Mouse (Mus musculus): ENCODE measurements around the gene Dst.

Dst gene

DNA sequence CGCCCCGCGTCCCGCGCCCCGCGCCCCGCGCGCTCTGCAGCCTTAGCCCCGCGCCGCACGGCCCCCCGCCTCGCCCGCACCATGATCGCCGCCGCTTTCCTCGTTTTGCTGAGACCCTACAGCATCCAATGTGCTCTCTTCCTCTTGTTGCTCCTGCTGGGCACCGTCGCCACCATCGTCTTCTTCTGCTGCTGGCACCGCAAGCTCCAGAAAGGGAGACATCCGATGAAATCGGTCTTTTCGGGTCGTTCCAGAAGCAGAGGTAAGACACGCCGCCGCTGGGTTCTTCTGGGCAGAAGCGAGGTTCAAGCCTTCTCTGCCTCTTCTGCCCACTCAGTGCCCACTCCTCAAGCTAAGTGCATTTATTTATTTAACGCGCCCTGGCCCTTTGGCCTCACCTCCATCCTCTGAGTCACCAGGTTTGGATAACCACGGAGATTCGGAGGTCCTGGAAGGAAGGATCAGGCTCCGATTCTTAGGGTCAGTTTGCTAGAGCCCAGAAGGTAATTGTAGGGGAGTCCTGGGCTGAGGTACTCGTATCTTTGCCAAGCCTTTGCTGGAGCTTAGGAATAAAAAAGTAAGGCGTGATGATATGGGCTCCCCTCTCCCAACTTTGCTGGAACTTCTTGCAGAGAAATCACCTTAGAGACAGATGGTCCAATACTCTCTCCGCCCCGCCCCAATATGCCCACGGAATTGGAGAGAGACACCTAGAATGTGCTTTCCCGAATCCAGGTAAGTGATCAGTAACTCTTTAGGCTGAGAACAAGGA lies at the start of gene Dst:
Gene Dst, plus strand, starts transcription at position 35 of the 772 bp plus-strand sequence.
- no peak for DNase-seq

DNA sequence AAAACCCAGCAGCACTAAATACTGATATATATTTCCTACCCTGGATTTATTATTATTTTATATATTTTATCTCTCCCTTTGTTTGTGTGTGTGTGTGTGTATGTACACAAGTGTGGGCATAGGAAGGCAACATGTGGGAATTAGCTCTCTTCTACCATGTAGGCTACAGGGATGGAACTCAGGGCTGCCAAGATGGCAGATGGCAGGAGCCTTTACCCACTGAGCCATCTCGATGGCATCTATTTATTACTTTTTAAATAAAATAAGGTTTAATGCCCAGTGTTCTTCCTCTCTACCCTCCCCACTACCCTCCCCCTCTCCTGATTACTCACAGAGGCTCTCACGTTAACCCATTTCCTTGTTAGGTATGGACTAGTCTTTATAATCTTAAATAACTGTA lies 39.0 kb upstream of the Dst start:
- peak; percentile 10 for DNase-seq

DNA sequence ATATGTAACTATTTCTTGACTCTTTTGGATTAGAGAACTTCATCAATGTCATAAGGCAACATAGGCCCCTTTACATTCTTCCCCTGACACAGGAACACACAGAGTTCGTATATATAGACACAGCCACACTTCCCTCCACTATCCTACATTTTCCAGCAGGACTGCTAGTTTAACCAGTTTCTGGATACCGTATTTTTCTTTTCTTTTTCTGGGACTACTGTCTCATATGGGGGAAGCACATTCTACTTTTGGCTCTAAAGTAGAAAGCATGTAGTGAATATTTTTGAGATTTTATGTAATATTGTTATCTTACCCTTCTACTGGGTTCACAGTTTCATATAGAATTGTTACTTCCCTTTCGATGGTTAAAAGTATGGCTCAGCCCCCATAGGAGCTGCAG lies 38.6 kb upstream of the Dst start:
- no peak for DNase-seq

DNA sequence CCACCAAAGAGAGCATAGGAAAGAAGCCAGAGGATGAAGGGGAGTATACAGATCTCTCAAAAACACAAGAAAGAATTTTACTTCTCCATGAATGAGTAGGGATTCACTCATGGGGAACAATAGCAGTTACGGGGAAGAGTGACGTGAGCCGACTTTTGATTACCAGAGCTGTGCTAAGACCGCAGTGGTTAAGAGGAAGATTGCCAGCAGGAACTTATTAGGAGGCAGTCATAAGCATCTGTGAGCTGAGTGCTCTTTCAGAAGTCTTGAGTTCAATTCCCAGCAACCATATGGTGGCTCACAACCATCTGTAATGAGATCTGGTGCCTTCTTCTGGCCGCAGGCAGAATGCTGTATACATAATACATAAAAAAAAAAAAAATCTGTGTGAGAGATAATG lies 34.5 kb upstream of the Dst start:
- no peak for DNase-seq

DNA sequence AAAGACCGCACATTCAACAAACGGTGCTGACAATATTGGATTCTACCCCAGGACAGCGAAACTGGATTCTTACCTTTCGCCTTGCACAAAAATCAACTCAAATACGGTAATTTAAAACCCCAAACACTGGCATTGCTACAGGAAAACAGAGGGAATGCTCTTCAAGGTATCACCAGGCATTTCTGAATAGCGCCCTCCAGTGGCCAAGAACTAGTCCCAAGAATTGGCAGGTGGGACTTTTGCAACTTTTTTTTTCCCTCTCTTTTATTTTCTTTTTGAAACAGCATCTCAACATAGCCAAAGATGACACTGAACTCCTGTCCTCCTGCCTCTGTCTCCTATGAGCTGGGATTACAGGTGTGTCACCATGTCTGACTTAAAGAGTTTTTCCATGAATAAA lies 32.3 kb upstream of the Dst start:
- DNase-seq, result peak; percentile 12

DNA sequence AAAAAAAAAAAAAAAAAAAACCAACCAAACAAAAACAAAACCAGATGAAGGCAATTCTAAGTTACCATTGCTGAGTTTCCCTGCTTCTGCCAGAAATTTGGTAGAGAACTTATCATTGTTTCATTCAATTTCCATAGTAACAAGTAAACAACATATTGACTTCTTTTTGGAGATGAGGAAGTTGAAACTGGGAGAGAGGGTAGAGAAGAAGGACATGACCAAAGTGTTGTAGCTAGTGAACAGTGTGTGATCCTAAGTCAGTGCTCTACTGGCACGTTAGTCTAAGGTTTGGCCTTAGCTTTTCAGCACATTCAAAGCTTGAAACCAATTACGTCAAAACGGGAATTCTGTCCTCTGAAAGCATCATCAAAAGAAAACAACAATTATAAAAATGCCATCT lies 31.6 kb upstream of the Dst start:
- DNase-seq, result no peak

DNA sequence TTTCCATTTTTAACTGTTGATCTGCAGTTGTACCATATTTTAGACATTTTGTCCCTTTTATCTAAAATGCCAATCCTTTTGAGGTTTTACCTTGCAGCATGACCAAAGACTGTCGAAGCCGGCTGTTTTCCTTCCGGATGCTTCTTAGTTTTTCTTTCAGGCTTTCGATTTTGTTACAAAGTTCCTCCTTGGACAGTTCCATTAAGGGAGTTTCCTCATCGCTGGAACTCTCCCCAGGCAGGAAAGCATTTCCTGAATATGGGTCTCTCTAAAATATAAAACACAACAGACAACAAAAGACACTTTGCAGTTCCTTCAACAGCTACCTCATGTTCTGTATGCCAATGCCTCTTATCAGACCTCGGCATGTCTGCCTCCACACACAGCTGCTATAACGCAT lies 29.9 kb upstream of the Dst start:
- DNase-seq, result no peak

DNA sequence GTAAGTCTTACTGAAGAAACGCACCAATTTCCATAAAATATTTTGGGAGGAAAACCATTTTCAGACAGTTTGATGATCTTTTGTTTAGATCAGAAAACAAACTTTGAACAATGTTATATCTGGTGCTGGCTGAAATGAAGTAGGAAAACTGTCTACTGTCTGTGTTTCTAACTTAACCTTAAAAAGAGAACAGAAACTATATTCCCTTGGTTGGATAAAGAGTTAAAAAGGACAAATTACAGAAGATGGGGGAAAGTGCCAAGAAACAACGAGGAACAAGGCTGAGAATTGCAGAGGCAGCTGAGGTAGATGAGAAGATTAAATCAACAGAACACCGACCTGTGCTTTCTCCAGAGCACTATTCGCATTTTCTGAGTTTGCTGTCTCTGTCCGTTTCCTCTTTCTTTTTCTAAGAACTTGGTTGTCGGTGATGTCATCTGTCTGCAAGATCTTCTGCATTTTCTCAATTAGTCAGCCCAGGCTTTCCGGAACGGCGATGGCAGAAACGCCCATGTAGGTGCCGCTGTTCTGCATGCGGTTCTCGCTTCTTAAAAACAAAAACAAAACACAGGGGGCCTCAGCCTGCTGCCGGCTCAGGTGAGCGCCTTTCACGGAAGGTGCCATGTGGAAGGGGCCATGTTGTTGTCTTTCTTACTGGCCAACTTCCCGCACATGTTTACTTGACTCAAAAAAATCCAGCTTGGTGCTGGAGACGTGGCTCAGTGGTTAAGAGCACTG lies 24.8 kb upstream of the Dst start:
- DNase-seq, result no peak

DNA sequence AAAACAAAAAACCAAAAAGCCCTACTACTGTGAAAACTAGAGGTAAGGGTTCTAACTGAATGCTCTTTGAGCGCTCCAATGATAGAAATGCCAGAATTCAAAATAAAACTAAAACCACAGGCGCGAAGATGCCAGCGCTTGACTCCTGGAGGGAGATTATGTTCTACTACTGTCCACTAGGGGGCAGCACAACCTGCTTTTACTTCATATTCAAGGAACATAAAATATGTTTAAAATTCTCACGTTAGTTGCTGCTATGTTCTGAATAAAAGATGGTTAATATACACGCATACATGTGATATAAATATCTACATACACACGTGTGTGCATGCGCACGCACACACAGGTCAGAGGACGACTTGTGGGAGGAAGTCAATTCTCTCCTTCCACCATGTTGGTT lies 15.2 kb upstream of the Dst start:
- peak; percentile 51 for DNase-seq

DNA sequence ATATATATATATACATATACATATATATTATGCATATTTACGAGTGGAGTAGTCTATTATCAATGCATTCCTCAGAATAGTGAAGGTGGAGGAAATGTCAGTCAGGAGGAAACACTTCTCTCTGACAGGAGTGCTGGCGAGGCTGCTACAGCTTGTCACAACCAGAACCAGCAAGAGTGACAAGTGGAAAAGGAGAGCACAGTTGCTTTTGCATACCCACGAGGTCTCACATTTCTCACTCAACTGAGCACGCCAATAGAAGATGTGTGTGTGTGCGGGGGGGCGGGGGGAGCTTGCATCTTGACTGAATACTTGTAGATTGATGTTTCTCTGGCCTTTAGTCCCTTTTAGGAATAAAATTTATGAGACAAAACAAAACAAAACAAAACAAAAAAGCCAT lies 11.9 kb upstream of the Dst start:
- no peak for DNase-seq

DNA sequence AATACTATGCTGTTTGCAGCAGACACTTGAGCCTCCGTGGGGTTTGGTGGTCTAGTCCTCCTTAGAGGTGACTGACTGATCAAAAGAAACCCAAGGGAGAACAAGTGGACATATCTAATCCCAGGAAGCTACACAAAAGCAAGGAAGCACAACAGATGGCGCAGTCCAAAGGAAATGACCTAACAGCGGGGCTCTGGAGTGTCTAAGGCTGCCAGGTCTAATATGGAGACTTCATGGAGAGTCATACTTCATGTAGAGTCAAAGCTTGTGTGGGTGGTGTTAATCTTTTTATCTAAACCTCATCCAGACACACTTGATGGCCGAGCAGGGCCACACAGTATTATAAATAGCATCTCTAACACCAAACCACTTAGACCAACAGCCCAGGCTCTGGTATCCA lies 11.4 kb upstream of the Dst start:
- DNase-seq, result peak; percentile 36

DNA sequence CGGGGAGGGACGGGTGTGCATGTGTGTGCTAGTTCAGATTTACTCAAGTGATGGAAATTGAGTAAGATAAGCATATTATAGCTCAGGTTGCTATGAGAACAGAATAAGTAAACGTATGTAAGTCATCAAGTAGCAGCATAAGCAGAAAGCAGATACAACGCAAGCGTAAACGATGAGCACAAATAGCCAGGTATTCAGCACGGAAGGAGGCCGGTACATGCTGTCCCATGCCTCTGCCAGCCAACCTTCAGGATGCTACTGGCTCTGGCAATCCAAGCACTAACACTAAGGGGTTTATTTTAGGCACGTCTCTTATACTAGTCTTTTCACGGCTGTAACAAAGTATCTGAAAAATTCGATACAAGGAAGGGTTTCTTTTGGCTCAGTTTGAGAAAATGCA lies 10.6 kb upstream of the Dst start:
- DNase-seq, result no peak

DNA sequence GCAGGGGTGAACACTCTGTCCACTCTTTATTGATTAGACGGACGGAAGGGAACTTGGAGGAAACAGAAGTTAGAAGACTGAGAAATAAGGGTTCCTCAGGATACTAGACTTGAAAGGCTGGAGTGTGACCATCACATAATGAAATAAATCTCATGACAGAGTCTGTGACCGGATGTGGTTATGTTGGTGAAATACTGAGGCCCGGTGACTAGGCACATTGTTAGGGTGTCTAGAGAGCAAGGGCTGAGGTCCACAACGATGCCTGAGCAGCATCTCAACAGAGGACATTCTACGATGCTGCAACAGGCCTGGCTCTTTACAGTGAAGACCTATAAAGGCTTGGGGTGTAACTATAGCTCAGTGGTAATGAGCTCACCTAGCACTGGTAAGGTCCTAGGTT lies 9.7 kb upstream of the Dst start:
- no peak for DNase-seq

DNA sequence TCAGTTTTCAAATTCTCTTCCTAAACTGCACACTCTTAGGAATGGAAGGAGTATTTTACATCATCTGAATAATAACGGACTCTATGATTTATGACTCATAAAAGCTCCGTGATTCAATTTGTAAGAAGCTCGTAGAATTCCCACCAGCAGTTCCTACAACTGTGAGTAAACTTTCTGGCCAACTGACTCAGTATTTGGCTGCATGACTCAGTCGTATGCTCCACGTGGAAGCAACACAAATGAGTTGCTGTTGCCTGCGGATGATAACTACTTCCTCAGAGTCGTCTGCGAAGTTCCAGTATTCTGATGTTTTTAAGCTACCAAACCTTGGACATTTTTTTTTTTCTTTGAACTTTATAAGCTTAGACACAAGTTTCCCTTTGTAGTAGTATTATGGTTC lies 7.8 kb upstream of the Dst start:
- no peak for DNase-seq

DNA sequence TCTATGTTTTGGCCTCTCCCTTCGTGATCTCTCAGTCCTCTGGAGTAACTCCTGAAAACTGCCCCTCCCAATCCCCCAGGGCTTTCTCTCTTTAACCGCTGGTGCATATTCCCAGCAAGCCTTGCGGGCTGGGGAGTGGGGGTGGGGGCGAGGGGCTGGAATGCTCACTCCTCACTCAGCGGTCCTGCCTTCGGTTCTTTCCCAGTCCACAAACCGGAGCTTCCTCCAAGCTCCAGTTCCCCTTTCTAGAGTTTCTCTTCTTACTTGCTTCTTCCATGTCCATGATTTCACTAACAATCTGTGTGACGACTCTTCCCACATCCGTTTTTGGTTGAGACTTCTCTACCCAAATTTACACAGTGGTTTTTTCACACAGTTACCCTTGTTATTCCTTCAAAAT lies 4.4 kb upstream of the Dst start:
- DNase-seq, result no peak

DNA sequence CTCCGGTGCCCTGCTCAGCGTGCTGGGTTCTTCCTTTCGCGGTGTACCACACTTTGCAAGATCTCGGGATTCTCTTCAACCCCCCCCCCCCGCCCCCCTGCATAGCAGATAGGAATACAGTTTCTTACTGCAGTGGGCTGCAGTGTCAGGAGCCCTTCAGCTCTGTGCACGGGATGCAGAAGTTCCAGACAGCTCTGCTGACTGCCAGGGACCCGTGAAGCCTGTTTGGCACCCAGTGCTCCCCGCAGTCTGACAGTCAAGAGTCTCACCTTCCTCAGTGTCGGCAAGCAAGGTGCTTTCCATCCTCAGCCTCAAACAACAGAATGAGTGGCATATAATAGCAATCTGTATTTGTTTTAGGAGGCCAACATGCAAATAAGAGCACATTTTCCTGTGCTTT lies 1.8 kb upstream of the Dst start:
- DNase-seq, result no peak

DNA sequence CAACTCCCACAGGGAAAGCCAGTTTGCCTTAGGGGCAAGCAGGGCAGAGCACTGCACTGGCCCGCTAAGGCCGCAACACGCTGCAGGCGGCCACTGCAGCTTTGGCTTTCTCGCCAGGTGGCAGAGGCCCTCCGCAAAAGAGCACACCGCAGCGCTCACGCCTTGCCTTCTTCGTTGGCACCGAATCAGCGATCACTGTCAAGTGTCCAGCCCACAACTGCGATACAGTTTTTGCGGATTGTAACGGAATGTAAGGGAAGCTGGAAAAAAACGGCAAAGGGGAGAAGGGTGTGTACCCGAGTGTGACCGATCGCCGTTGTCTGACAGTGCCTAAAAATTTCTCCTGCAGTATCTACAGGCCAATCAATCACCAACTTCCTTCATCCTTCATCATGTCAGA lies 1.1 kb upstream of the Dst start:
- peak; percentile 67 for DNase-seq

DNA sequence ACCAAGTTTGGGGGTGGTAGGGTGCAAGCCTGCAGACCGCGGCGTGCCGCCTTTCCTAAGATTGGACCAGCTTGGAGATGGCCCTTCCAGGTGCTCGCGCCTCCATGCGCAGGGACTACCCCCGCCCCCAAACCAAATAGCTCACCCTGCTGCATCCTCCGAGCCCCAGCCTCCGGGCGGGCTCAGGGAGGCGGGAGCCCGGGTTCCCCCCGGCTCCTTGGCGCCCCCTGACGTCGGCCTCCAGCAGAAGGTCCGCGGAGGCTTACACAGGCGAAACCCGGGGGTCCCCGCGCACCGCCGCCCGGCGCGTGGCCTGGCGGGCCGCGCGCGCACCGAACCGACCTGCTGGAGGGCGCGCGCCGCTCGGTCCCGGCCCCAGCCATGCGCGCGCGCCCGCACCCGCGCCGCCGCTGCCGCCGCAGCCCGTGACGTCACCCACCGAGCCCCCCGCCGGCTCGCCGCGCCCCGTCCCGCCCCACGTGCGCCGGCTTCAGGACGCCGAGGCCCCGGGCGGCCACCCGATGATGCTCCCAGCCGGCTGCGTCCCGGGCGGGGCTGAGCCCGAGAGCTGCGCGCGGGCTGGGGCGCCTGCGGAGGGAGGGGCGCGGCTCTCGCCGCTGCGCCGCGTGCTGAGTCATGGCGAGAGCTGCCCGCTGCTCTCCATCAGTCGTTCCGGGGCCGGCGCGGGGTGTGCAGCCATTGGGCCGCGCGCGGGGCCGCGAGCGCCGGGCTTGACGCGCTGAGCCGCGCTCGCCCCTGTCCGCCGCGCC lies 419 bp upstream of the Dst start, which contains the start of gene Bend6:
Gene Bend6, minus strand, starts transcription at position 396 of the 770 bp plus-strand sequence.
- peak; percentile 84 for DNase-seq

DNA sequence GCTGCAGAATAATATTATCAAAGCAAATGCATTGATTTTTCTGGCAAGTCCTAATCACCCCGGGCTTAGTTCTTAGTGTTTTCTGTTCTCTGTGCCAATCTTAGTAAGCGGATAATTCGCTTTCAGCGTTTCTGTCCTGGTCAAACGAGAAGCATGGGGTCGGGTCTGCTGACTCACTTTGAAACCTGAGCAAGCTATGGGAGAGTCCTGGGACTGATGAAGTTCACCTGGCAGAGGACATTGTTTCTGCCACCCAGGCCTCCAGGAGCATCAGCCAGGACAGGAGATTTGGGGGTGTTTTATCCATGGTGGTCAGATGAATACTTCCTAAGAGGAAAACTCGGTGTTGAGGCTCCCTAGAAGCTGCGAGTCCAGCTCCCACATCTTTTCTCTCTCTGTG lies 3.6 kb downstream of the Dst start:
- DNase-seq, result no peak

DNA sequence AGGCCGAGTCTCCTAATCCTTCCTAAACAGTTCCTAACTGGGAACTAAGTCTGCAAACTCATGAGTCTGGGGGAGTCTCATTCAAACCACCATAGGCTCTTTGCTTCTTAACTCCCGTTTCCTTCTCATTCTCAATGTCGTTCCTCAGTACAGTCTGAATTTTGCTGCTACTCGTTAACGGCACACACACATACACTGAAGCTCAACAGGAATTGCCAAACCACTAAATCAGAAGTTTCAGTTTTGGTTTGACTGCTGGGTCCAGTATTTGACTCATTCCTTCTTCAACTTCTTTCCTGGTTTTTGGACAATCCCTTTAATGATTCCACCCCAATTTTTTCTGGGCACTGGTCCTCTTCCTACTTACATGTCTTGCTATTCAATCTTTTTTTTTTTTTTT lies 8.5 kb downstream of the Dst start:
- DNase-seq, result no peak

DNA sequence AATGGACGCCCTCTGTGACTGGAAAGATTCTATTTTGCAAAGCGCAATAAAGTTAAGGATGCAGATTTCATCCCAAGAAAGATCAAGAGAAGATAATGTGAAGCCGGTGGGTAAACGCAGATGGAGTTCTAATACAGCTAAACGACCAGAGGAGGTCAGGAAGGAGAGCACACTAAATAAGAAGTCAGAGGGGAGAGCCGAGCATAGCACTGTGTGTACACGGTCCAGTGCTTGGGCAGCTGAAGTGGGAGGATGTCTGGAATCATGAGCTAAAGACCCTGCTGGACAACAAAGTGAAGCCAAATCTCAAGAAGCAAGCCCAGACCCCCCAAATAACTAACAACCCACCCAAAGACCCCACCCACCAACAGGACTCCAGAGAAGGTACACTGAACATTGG lies 14.9 kb downstream of the Dst start:
- no peak for DNase-seq

DNA sequence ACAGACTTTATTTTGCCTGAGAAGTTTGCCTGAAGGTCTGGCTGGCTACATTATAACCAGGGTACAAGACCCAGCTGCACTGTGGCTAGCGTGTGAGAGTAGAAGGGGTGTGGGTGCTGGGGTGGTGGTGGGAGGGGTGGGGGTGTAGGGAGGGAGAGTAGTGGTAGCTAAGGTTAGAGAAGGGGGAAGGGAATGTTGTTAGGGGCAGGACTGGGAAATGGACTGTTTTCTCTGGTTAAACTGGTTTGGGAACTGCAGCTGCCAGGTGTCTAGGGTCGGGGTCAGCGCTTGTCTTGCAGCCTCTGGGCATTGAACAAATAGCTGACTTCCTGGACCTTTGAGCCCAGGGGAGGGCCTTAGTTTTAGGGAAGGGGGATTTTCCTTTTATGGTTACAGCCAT lies 17.3 kb downstream of the Dst start:
- DNase-seq, result no peak

DNA sequence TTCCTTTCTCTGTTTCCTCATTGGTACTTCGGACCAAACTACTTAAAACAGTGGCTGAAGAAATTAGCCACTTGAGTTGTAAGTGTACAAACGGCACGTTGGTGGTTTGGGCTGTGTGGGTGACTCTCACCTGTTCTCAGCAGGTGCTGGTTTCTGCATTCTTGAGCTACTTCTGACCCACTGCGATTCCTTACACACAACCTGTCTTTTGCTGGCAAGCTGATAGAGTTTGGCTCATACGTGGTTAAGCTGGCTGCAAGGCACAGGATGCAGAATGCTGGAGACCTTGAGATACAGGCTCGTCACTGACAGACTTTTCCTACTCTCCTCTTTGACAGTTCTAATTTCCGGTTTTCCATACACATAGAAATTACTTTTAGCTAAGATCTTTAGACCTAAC lies 19.4 kb downstream of the Dst start:
- no peak for DNase-seq

DNA sequence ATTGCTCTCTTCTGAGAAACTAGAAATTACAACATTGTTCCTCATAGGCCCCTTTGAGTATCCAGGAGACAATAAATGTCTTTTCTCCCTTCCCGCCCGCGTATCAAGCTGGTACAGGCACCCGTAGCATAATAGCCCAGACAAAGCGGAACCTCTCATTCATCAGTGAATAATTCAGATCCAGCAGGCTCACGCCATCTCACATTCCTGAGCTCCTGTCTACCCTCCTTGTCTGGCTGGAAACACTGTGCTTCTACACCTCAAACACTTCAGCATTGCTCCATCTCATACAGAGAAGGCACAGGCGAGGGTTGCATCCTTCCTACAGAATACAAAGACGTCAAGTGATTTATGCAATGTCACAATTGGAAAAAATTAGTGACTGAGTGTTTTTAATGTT lies 23.8 kb downstream of the Dst start:
- no peak for DNase-seq

Measured in cerebellum, adult 11 months (tissue).